Mouse (Mus musculus) testis, postnatal 10 days (tissue): ENCODE data around the gene Nnat.

Experiments
- DNase-seq: peaks from one replicate; pipeline ENCODE4 v3.0.0; 2021; ENCODE audit warnings: low spot score

The Nnat gene

DNA sequence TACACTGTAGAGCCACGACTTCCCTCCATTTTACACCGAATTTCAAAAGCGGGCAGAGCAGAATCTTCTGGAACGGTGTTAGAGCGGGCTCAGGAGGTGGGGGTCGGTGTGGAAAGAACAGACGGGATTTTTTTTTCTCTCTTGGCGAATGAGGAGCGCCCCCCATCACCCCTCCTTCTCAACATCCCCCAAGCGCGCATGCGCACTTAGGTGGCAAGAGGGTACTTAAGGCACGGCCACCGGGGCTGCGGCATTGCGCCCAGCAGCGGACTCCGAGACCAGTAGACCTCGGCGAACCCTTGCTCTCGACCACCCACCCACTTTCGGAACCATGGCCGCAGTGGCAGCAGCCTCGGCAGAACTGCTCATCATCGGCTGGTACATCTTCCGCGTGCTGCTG, at the start of gene Nnat:
Nnat (plus strand) TSS at position 221 of the 400 bp plus-strand sequence.
- peak; percentile 59 for DNase-seq

GRCm38 (mm10) chr2:157512859-157513258, 47.0 kb upstream of the Nnat start:
- no peak for DNase-seq

GRCm38 (mm10) chr2:157513737-157514208, 46.1 kb upstream of the Nnat start:
- DNase-seq = no peak

DNA sequence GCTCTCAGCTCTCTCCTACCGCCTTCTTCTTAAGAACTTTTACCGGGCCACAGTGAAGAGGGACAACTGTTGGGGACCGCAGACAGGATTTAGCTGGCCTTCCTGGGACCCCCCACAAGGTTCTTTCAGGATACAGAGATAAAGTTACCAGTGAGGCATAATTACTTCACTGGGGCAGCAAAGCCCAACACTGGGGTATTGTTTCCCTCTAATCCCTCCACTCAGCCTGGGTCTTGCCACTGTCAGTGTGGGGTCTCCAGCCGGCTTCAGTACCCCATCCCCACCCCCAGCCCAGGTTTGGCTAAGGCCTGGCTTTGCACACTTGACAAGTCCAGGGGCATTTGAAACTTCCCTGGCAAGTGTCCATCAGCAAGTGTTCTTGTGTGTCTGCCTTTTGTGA, 45.5 kb upstream of the Nnat start:
- no peak for DNase-seq

DNA sequence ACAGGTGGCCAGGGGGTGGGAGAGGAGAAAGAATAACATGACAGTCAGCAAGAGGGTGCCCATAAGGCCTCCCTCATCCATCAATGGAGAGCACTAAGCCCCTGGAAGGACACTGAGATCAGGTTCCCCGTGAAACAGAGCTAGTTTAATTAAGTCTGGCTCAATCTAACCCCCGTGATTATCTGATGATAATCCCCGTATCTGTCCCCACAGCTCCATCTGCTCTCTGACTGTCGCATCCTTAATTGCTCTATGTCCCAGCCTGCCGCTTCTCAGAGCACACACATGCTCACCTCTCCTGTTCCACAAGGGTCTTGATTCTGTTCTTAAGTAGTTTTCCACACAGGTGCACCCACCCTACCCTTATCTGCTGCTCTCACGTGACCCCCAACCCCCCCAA, 42.4 kb upstream of the Nnat start:
- DNase-seq = no peak

DNA sequence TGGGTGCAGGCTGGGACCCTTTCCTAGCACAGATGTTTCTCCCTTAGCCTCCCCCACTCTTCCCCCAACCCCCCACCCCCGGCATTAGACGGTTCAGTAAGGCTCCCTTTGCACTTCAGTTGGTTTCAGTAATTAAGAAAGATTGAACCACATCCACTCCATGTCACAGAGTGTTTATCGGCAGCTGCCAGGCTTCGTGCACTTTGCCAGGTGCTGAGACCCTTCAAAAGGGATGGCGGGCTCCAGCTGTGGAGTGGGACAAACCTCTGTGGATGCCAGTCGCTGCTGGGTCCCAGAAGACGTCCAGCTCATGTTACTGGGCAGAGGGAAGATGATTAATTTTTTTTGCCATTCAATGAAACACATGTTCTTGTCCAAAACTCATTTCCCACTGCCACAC, 41.4 kb upstream of the Nnat start:
- no peak for DNase-seq

DNA sequence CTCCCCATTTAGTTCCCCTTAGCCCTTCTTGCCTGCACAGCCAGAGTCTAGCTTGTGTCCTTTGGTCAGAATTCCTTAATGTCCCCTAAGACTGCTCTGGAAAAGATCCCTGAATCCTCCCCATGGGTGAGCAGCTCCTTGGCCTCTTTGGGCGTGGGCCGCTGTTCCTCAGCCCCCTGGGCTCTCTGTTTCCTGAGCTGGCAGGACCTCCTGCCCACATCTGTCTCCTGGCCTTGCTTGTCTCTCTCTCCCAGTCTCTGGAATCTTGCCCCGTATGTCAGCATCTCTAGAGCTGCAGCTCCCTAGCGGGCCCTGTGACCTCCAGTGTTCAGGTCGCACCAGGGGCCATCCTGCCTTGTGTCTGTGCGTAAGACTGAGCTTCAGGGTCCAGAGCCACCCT, 40.4 kb upstream of the Nnat start:
- DNase-seq = no peak

DNA sequence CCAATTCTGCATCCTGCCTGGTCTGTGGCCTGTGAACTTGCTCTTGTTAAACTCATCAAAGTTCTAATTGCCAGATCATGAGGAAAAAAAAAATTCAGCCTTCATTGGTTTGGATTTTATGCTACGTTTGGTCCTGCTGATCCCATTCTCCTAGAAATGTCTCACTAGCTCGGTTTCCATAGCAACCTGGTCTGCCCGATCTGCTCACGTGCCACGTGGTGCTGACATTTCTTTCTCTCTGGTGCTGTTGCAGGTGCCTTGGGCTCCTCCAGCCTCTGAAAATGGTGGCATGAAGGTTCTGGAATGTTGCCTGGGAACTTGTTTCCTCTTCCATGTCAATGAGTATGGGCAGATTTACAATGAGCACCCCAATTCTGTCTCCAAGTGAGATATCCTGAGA, 39.4 kb upstream of the Nnat start:
- no peak for DNase-seq

GRCm38 (mm10) chr2:157522556-157522955, 37.3 kb upstream of the Nnat start:
- DNase-seq = no peak

GRCm38 (mm10) chr2:157530056-157530955, 29.6 kb upstream of the Nnat start:
- DNase-seq = no peak

- DNase-seq = no peak
These were observed 28.0 kb upstream of the Nnat start for GRCm38 (mm10) chr2:157531681-157532426.

DNA sequence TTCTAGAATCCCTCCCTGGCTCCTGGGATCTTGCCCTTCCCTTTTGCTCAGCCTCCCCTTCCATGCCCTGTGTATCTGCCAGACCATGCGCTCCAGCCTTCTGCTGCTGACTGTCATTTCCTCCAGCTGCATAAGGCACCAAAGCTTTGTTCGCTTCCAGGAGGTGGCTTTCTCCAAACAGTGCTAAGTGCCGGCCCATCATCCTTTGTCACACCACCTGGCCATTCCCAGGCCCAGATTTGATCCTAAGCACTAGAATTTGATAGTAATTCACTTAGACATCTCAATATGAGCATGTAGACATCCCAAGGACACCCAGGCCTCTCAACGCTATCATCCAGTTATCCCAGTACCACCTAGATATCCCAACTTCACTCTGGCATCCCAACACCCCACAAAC, 25.7 kb upstream of the Nnat start:
- no peak for DNase-seq

DNA sequence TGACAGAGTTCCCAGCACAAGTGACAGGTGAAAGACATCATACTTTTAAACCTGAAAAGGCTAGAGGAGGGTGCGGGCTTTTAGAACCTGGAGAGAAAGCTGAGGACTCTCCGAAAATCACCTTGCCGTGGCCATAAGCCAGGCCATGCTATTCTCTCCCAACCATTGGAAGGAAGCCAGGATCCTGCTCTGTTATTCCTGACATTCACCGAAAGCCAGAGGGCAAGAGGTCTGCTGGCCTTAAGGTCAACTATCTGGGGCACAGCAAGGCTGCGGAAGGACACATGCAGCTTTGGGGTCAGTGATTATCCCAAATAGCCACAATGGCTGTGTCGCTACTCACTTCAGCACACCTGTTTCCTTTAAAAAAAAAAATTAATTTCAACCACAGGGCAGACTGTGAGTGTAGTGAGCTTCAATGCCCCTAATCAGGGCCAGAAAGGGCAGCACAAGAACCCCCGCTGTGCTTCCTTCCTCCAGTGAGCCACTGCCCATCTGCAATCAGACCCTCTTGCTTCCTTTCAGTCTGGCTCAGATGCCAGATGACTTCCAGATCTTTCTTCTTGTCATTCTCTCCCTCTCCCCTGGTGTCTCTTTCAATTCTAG, 23.3 kb upstream of the Nnat start:
- no peak for DNase-seq

- DNase-seq = no peak
These were observed 22.8 kb upstream of the Nnat start for GRCm38 (mm10) chr2:157537118-157537517.

DNA sequence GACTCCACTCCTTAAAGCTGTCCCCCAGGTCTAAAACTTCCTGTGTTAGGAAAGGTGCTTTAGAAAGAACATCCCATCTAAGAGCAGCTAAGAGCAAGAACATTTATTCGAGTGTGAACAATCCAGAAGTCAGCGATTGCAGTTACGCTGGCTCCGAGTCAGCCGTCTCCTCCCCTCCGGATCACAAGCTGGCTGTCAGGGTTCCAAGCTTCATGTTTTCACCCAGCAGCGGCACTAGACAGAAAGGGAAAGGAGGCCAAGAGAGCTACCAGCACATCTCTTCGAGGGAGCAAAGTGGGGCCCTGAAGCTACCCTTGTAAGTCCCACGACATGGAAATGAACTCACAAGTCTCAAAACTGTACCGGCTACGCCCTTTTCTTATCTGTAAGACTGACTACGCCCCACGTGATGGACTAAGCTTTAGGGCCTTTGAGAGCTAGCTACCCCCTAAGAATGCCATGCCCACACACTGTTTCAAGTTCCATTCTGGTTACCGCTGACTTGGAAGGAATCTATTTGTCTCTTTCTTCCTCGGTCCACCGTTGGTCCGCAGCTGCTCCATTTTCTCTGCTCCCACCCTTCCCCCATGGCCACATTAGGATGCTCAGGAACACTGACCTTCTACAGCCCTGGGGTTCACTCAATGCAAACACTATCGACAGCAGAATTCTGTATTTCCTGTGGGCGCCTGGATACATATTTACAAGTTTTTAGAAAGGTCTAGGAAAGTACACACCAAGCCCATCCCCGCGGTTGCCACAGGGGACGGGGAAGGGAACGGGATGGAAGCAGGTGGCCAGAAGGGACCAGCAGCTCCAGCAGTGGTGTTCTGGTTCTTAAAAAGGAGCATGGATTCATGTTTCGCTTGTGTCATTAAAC, 19.6 kb upstream of the Nnat start:
- no peak for DNase-seq

DNA sequence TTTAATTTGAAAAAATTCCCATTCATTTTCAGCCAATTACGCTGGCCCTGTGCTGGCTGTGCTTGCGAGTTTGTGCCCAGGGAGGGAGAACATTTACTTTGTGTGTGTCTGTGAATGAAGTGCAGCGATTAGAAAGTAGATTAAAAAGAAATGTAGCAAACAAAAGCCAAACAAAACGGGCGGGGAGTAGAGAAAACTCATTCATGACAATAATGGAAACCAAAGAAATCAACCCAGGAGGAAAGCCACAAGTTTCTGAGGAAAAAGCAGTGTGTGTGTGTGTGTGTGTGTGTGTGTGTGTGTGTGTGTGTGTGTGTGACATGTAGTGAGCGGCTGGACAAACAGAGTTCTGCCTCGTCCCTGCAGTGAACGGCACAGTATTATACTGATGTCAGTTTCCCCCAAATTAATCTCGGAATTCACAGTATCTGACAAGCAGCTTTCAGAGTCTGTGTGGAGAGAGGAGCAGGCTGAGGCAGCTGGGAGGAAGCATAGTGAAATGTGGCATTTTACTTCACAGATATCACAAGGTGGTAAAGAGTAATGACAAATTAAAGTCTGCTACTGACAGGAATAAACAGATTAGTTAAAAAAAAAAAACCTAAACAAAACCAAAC, 18.8 kb upstream of the Nnat start:
- DNase-seq = no peak

DNA sequence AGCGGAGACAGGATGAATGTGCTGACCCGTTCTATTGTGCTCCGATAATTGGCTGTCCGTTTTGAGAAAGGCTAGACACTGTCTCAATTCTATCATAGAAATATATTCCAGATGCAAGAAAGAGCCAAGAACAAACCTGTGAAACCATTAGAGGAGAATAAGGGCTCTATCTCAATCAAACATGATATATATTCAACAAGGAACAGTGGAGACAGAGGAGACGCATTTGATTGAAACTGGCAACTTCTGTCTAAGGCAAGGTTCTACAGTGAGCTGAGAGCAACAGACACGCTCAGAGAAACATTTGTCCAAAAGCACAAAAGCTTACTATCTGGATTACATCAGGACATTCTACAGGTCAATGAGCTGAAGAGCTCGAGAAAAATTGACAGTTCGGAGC, 18.2 kb upstream of the Nnat start:
- no peak for DNase-seq

- DNase-seq = no peak
These were observed 17.5 kb upstream of the Nnat start for GRCm38 (mm10) chr2:157542415-157542814.

- no peak for DNase-seq
These were observed 15.5 kb upstream of the Nnat start for GRCm38 (mm10) chr2:157544333-157544888.

DNA sequence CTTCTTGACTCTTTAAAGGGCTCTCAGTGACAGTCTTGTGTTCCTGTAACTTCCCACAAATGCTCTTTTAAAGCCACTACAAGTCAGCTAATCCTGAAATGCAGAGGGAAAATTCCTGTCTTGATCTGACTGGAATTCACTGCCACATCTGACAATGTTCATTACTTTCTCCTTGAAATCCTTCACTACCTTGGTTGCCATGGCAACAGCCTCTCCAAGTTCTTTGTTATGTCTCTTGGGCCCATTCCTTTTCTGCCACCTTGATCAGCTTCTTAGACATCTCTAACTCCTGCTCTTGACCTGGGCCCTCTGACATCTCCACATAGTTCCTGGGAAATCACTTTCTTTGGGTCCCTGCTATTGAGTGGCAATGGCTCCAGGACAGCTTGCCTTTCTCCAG, 13.2 kb upstream of the Nnat start:
- DNase-seq = no peak

DNA sequence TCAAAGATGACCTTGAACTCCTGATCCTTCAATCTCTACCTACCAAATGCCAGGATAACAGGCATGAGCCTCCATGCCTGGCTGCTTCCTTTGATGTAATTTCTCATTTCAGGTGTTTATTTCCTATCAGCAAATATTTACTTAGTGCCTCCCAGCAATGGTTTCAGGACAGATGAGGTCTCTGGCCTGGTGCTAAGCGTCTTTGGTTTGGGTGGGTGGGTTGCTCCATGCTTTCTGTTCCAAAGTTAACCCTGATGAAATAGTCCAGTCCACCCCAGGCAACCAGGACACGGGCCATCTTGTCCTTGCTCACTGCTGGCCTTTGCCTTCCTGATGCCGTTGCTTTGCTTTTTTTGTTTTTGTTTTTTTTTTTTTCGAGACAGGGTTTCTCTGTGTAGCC, 9.6 kb upstream of the Nnat start:
- no peak for DNase-seq
